Mouse (Mus musculus): ENCODE results near the gene Pigf.
A peak's percentile ranks its signal among the peaks of the same experiment; 100 is the strongest.
"Not testable (repeated sequence)": the region's sequence is repeated elsewhere in the genome, so short reads cannot be mapped to it uniquely, and the experiment has no call there.

Gene Pigf

GRCm38 (mm10) chr17:87025269-87025949, at the start of gene Pigf, which contains the start of gene Cript:
Gene Pigf, minus strand, starts transcription at chr17:87025406.
Gene Cript, plus strand, starts transcription at chr17:87025550.
- DNase-seq = peak; percentile 99

GRCm38 (mm10) chr17:87073470-87073869, 48.3 kb upstream of the Pigf start:
- DNase-seq = no peak

- no peak for DNase-seq
Measured at GRCm38 (mm10) chr17:87072766-87073440, 47.7 kb upstream of the Pigf start.

GRCm38 (mm10) chr17:87072183-87072582, 47.0 kb upstream of the Pigf start:
- DNase-seq = not testable (repeated sequence)

- no peak for DNase-seq
Measured at GRCm38 (mm10) chr17:87068997-87069396, 43.8 kb upstream of the Pigf start.

- DNase-seq = no peak
Measured at GRCm38 (mm10) chr17:87063969-87064368, 38.8 kb upstream of the Pigf start.

- DNase-seq = peak in 1 of 2 experiments; percentile 18
Measured at GRCm38 (mm10) chr17:87063461-87063860, 38.3 kb upstream of the Pigf start.

- peak; percentile 33 to 37 for DNase-seq
Measured at GRCm38 (mm10) chr17:87062639-87063038, 37.4 kb upstream of the Pigf start.

GRCm38 (mm10) chr17:87057486-87058266, 32.5 kb upstream of the Pigf start:
- DNase-seq = no peak

GRCm38 (mm10) chr17:87056761-87057160, 31.6 kb upstream of the Pigf start:
- no peak for DNase-seq

- no peak for DNase-seq
Measured at GRCm38 (mm10) chr17:87055663-87056062, 30.5 kb upstream of the Pigf start.

GRCm38 (mm10) chr17:87055051-87055459, 29.8 kb upstream of the Pigf start:
- peak; percentile 10 to 27 for DNase-seq

- DNase-seq = no peak
Measured at GRCm38 (mm10) chr17:87053921-87054320, 28.7 kb upstream of the Pigf start.

- DNase-seq = no peak
Measured at GRCm38 (mm10) chr17:87052432-87052831, 27.2 kb upstream of the Pigf start.

- DNase-seq = no peak
Measured at GRCm38 (mm10) chr17:87051652-87052051, 26.4 kb upstream of the Pigf start.

GRCm38 (mm10) chr17:87050469-87051175, 25.4 kb upstream of the Pigf start:
- DNase-seq = peak in 1 of 2 experiments; percentile 13

- DNase-seq = no peak
Measured at GRCm38 (mm10) chr17:87049696-87050095, 24.5 kb upstream of the Pigf start.

GRCm38 (mm10) chr17:87044796-87045195, 19.6 kb upstream of the Pigf start:
- DNase-seq = no peak

- DNase-seq = peak; percentile 89 to 94
Measured at GRCm38 (mm10) chr17:87044364-87044763, 19.2 kb upstream of the Pigf start.

GRCm38 (mm10) chr17:87041739-87042138, 16.5 kb upstream of the Pigf start:
- DNase-seq = no peak

- DNase-seq = no peak
Measured at GRCm38 (mm10) chr17:87038496-87038895, 13.3 kb upstream of the Pigf start.

- DNase-seq = peak in 1 of 2 experiments; percentile 23
Measured at GRCm38 (mm10) chr17:87036141-87037073, 11.2 kb upstream of the Pigf start.

All from cerebellum, adult 18-20 months (tissue).